Mouse (Mus musculus): Measurements from ENCODE around the gene Rpusd1. TPM values are rescaled to one million over a fixed set of nuclear protein-coding genes. Genes with fewer than 3 reads are reported as not detected.
A peak's percentile ranks its signal among the peaks of the same experiment; 100 is the strongest.

Rpusd1 gene
- total RNA-seq (2021), result 10 to 100 TPM; 49.5 to 58.9 TPM

- intact Hi-C loops (cut with DNase I), result no loop called here
- peak; percentile 97 to 98 for DNase-seq (ENCODE audit: low spot score in 2 of 2)
Observed at GRCm38 (mm10) chr17:25727265-25728008, at the start of gene Rpusd1, which contains the start of gene Chtf18. TSS of gene Rpusd1 (plus strand) at chr17:25727670. TSS of gene Chtf18 (minus strand) at chr17:25727419.

GRCm38 (mm10) chr17:25677969-25678368 lies 49.5 kb upstream of the Rpusd1 start:
- DNase-seq (ENCODE audit: low spot score in 2 of 2), result no peak
- intact Hi-C loops (cut with DNase I), result no loop called here

GRCm38 (mm10) chr17:25679818-25680217 lies 47.7 kb upstream of the Rpusd1 start:
- intact Hi-C loops (cut with DNase I), result no loop called here
- no peak for DNase-seq (ENCODE audit: low spot score in 2 of 2)

- intact Hi-C loops (cut with DNase I), result no loop called here
- no peak for DNase-seq (ENCODE audit: low spot score in 2 of 2)
Observed at GRCm38 (mm10) chr17:25681636-25682035, 45.8 kb upstream of the Rpusd1 start.

- intact Hi-C loops (cut with DNase I), result no loop called here
Observed at GRCm38 (mm10) chr17:25686323-25686722, 41.1 kb upstream of the Rpusd1 start.

GRCm38 (mm10) chr17:25688922-25689321 lies 38.5 kb upstream of the Rpusd1 start:
- intact Hi-C loops (cut with DNase I), result no loop called here
- DNase-seq (ENCODE audit: low spot score in 2 of 2), result no peak

More at GRCm38 (mm10) chr17:25686323-25686722, 41.1 kb upstream of the Rpusd1 start:
- no peak for DNase-seq (ENCODE audit: low spot score in 2 of 2)

- DNase-seq (ENCODE audit: low spot score in 2 of 2), result no peak
- intact Hi-C loops (cut with DNase I), result loop anchor here (2.0 to 10.0 kb wide), 2 partner anchors 127 to 301 kb away; no protein-coding TSS in a partner anchor
Observed at GRCm38 (mm10) chr17:25696263-25696662, 31.2 kb upstream of the Rpusd1 start.

- DNase-seq (ENCODE audit: low spot score in 2 of 2), result peak; percentile 65 to 81
- intact Hi-C loops (cut with DNase I), result loop anchor here (2.0 to 10.0 kb wide), 2 partner anchors 190 to 304 kb away; no protein-coding TSS in a partner anchor
Observed at GRCm38 (mm10) chr17:25698446-25698845, 29.0 kb upstream of the Rpusd1 start.

- no peak for DNase-seq (ENCODE audit: low spot score in 2 of 2)
- intact Hi-C loops (cut with DNase I), result no loop called here
Observed at GRCm38 (mm10) chr17:25700863-25701496, 26.5 kb upstream of the Rpusd1 start.

GRCm38 (mm10) chr17:25709994-25710393 lies 17.5 kb upstream of the Rpusd1 start:
- intact Hi-C loops (cut with DNase I), result no loop called here
- DNase-seq (ENCODE audit: low spot score in 2 of 2), result no peak

- no peak for DNase-seq (ENCODE audit: low spot score in 2 of 2)
- intact Hi-C loops (cut with DNase I), result no loop called here
Observed at GRCm38 (mm10) chr17:25711136-25711535, 16.3 kb upstream of the Rpusd1 start.

GRCm38 (mm10) chr17:25715627-25716026 lies 11.8 kb upstream of the Rpusd1 start:
- intact Hi-C loops (cut with DNase I), result no loop called here
- no peak for DNase-seq (ENCODE audit: low spot score in 2 of 2)

GRCm38 (mm10) chr17:25716130-25716529 lies 11.3 kb upstream of the Rpusd1 start:
- no peak for DNase-seq (ENCODE audit: low spot score in 2 of 2)
- intact Hi-C loops (cut with DNase I), result no loop called here

GRCm38 (mm10) chr17:25716711-25717637 lies 10.5 kb upstream of the Rpusd1 start, which contains the start of gene Gng13:
TSS of gene Gng13 (plus strand) at chr17:25717171.
- DNase-seq (ENCODE audit: low spot score in 2 of 2), result peak; percentile 58 to 74
- intact Hi-C loops (cut with DNase I), result no loop called here

GRCm38 (mm10) chr17:25717691-25718090 lies 9.8 kb upstream of the Rpusd1 start:
- DNase-seq (ENCODE audit: low spot score in 2 of 2), result no peak
- intact Hi-C loops (cut with DNase I), result no loop called here

- intact Hi-C loops (cut with DNase I), result no loop called here
Observed at GRCm38 (mm10) chr17:25721476-25721875, 6.0 kb upstream of the Rpusd1 start.

GRCm38 (mm10) chr17:25723470-25723869 lies 4.0 kb upstream of the Rpusd1 start:
- DNase-seq (ENCODE audit: low spot score in 2 of 2), result no peak
- intact Hi-C loops (cut with DNase I), result no loop called here

More at GRCm38 (mm10) chr17:25721476-25721875, 6.0 kb upstream of the Rpusd1 start:
- DNase-seq (ENCODE audit: low spot score in 2 of 2), result no peak

GRCm38 (mm10) chr17:25723919-25724318 lies 3.6 kb upstream of the Rpusd1 start:
- no peak for DNase-seq (ENCODE audit: low spot score in 2 of 2)
- intact Hi-C loops (cut with DNase I), result no loop called here

- intact Hi-C loops (cut with DNase I), result no loop called here
- DNase-seq (ENCODE audit: low spot score in 2 of 2), result no peak
Observed at GRCm38 (mm10) chr17:25725264-25725663, 2.2 kb upstream of the Rpusd1 start.

GRCm38 (mm10) chr17:25728009-25728270 lies 470 bp downstream of the Rpusd1 start:
- DNase-seq (ENCODE audit: low spot score in 2 of 2), result no peak
- intact Hi-C loops (cut with DNase I), result no loop called here
